Mouse (Mus musculus) myocyte (in vitro differentiated cells): ENCODE measurements at regions not wholly inside any gene's neighbourhood (a gene's known extent, or its start where the extent isn't known, plus 50 kb on each side); places are given as distances from the start of the nearest gene placed in this dataset.

Source experiments
- CEBPB ChIP-seq: IDR thresholded peaks from 2 replicates; pipeline ENCODE4 v1.6.1; 2011; ENCODE audit warnings: mild to moderate bottlenecking, moderate library complexity; ENCODE audit not compliant: poor library complexity, insufficient read depth, severe bottlenecking
- E2F4 ChIP-seq: IDR thresholded peaks from one replicate; pipeline ENCODE4 v1.6.1; 2011; ENCODE audit warnings: mild to moderate bottlenecking, control low read depth, moderate library complexity; ENCODE audit not compliant: insufficient read depth
- MAX ChIP-seq: IDR thresholded peaks from one replicate; pipeline ENCODE4 v1.6.1; 2011; ENCODE audit warnings: low read depth, mild to moderate bottlenecking, control low read depth
- MYOD1 ChIP-seq, 3 experiments: IDR thresholded peaks; one replicate each; pipeline ENCODE4 v1.6.1; 2011; ENCODE audit warnings: control low read depth in 2 of 3, low read depth in 2 of 3, mild to moderate bottlenecking in 2 of 3, moderate library complexity in 1 of 3; ENCODE audit not compliant: insufficient read length in 2 of 3, control insufficient read depth in 1 of 3
- MYOG ChIP-seq, 3 experiments: IDR thresholded peaks; one replicate each; pipeline ENCODE4 v1.6.1; 2011; ENCODE audit warnings: control low read depth in 2 of 3, low read depth in 2 of 3, mild to moderate bottlenecking in 2 of 3; ENCODE audit not compliant: insufficient read length in 2 of 3, control insufficient read depth in 1 of 3, insufficient read depth in 1 of 3
- POLR2A ChIP-seq: IDR thresholded peaks from one replicate; pipeline ENCODE4 v1.6.1; 2011; ENCODE audit warnings: low read depth, mild to moderate bottlenecking, control low read depth, moderate library complexity; ENCODE audit not compliant: insufficient read length
- POLR2AphosphoS2 ChIP-seq: IDR thresholded peaks from one replicate; pipeline ENCODE4 v1.6.1; 2011; ENCODE audit warnings: low read depth, control low read depth; ENCODE audit not compliant: insufficient read length

- TF ChIP-seq MYOG (IDR thresholded peaks at IDR 0.05; ENCODE audit: control insufficient read depth in 1 of 3, insufficient read depth in 1 of 3, insufficient read length in 2 of 3, low read depth in 2 of 3) = no peak
- no peak for TF ChIP-seq POLR2A
- no peak for TF ChIP-seq MYOD1 (IDR thresholded peaks at IDR 0.05; ENCODE audit: control insufficient read depth in 1 of 3, insufficient read length in 2 of 3, low read depth in 2 of 3)
- no peak for TF ChIP-seq MAX
- TF ChIP-seq POLR2AphosphoS2 = no peak
- no peak for TF ChIP-seq CEBPB
- no peak for TF ChIP-seq E2F4
Measured at GRCm38 (mm10) chr2:133614672-133615071, 62.7 kb downstream of the Bmp2 start.
